Mouse (Mus musculus): ENCODE data around the gene Hes6.
A peak's percentile ranks its signal among the peaks of the same experiment; 100 is the strongest.

Gene Hes6

DNA sequence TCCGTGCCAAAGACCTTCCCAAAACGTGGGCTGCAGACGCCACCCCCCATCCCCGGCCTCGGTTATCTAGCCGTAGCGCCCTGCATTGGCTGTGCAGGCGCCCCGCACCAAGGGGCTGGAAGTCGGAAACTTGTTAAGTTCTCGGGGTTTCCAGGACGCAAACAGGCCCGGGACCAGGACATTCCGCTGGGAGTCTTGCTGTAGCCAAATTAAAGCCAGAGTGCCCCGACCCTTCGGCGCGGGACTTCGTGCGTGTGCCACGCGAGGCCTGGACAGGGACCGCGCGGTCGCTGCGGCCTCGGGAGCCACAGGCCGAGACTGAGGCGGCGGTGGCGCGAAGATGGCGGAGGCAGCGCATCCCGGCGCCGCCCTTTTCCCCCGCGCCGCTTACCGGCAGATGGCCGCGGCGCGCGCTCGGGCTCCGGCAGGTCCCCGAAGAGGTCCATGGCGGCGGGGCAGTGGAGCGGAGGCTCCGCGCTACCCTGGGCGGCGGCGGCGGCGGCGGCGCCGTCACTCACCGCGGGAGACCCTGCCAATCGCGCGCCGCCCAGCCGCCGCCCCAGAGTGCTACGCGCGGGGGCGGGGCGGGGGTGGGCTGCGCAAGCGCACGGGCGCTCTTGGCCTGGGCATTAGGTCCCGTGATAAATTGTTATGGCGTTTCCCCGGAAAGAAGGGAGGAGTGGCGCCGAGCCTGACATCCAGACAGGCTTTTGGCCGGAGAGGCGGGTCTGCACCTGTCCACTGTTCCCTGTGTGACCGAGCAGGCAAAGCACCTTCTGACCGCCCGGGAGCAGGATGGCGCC is 15.4 kb downstream of the Hes6 start, which contains the start of gene Ilkap:
Ilkap (minus strand) TSS at position 556 of the 803 bp plus-strand sequence.
- peak; percentile 87 for DNase-seq

DNA sequence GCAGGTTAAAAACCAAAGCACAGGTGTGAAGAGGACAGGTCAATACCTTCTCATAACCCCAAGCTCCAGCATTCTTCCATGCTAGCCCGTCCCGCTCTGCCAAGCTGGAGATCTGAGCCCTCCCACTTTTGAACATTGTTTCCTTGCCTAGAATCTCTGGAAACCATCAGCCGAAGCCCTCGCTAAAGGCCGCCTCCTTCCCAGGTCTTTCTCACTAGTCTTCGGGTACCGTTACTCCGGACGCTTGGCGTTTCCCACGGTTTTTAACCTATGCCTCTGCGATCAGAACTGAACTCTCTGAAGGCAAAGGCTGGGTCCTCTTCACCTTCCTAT is 15.9 kb downstream of the Hes6 start:
- DNase-seq = no peak

DNA sequence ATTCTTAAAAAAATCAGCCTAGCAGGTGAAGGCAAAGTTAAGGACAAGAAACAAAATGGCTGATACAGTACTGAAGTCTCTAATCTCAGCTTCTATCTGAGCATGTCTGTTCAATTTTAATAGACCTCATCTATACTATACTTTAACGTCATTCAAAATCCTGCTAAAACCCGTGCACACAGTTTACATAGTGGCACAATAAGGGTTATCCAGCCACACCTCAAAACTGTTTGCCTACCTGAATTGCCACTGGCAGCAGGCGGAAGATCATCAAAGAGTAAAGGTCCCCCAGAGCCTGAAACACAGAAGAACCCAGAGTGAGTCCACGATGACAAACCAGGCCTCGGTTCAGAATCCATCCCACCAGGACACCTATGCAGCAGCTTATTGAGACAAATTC is 23.5 kb downstream of the Hes6 start:
- no peak for DNase-seq

DNA sequence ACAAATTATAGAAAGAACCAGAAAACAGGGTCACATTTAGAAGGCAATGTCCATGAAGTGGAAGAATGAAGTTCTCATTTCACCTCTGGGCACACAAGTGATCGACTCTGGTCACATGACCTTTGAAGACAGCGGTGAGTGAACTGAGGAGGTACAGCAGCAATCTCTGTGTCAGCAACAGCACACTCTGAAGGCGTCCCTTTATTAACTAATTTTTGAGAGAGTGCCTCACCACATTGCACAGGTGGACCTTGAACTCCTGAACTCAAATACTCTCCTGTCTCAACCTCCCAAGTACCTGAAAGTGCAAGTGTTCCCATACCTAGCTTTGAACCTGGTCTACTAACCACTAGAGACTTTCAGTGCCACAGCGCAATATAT is 32.8 kb downstream of the Hes6 start:
- peak; percentile 21 for DNase-seq

DNA sequence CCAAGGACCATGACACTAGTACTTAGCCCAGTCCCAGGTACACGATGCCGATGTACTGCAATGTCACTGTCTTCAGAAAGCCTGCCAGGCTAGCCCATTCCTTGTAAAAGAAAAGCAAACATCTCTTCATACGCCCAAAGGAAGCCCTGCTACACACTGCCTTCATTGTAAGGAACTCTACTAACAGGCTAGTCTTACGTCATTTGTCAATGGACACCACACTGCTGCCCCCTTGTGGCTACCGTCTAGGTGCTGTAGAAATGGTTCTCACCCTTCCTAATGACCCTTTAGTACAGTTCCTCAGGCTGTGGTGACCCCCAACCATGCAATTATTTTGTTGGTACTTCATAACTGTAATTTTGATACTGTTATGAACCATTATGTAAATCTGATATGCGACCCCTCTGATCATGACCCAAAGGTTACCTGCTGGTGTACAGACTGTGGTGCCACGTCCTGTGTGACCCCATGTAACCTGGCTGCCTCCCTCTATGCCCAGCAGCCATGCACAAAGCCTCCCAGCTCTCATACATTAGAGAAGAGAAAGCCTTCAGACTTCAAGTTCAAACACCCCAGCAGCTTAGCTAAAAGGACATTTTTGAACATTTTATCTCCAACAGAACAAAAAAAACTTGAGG is 33.3 kb downstream of the Hes6 start:
- DNase-seq = peak; percentile 64

DNA sequence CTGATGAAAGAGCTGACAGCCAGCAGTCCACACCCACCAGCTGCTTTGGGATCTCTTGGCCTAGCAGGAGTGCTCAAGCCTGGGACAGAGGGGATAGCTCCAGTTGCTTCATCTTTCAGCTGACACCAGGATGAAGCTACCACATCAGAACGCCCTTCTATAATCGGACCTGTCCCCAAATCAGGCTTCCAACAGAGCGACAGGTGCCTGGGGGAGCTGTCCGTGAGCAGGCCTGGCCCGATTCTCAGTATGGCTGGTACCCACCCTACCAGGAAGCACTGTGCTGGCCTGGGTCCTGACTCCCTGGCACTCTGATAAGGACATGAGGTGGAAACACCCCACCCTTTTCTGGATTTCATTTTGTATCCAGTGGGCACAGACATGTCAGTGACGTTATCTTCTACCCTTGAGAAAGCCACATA is 40.4 kb downstream of the Hes6 start:
- DNase-seq = no peak

DNA sequence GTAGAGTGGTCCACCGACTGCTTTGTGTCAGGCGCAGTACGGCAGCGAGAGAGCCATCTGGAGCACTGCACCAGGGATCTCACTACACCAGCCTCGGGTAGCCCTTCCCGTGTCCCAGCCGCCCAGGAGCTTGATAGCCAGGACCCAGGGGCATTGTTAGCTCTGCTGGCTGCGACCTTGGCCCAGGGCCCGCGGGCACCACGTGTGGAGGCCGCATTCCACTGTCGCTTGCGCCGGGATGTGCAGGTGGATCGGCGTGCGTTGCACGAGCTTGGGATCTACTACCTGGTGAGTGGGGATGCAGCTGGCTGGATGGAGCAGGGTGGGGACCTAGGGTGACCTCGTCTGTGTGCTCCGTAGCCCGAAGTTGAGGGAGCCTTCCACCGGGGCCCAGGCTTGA is 43.8 kb downstream of the Hes6 start:
- no peak for DNase-seq

DNA sequence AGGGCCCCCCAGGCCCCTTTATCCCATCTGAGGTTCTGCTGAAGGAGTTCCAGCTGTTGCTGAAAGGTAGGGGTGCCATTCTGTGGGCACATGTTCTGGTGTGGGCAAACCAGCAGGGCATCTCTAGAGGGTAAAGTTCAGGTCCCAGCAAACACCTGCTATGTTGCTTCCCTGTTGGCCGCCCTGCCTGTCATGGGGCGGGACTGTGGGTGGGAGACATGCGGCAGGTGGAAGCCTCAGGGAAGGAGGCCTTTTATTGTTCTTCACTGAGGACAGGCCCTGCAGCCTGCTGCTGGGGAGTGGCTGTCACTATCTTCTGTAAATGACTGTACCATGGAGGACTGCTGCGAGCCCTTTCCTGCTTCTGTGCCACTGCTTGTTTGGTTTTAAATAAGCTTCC is 44.4 kb downstream of the Hes6 start:
- no peak for DNase-seq

DNA sequence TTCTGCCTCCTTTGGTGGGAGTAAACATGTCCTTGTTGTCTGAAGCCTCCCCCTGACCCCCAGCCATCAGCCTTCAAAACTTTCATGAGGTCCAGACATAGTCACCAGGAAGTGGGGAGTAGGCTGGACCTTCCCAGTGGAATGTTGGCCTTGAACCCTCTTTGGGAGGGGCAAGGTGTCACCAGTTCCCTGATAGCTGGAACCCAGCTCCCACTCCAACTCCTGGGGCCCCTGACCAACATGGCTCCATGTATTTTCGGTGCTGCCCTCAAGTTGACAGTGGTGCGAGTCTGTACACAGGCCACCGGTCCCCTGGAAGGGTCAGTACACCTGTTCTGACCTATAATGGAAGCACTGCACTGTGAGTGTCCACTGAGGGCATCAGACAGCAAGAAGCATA is 46.5 kb downstream of the Hes6 start:
- no peak for DNase-seq

DNA sequence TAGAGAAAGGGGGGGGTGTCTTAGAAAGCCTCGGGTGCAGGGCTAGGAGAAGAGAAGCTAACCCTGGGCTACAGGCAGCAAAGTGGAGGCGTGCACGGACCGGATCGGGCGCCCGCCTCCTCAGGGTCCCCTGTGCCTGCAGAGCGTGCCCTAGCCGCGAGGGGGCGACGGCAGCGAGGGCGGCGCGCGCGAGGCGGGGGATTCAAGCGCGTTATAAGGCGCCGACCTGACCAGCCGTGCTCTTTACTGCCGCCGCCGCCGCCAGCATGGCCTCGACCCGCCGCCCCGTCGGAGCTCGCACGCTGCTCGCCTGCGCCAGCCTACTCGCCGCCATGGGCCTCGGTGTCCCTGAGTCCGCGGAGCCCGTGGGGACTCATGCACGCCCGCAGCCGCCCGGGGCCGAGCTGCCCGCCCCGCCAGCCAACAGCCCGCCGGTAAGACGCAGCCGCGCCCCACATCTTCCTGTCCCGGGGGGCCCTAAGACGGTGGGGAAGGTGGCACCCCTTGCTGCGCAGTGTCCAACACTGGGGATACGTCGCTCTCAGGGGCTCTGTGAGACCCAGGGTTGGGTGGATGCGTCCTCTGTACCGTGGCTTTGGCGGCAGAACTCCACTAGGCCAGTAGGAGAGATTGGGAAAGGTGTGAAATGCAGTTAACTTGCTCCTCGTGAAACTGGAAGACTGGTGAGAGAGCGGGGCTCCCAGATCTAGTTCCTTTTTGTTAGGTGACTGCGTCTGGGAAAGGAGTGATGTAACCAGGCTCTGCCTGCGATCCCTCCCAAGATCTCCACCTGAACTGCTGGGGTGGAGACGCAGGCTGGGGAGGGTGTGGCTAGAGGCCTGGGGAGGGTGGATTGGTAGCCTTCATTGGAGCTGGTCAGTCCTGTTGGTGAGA is 47.4 kb downstream of the Hes6 start, which contains the start of gene Erfe:
Erfe (plus strand) TSS at position 216 of the 894 bp plus-strand sequence.
- peak; percentile 49 for DNase-seq

DNA sequence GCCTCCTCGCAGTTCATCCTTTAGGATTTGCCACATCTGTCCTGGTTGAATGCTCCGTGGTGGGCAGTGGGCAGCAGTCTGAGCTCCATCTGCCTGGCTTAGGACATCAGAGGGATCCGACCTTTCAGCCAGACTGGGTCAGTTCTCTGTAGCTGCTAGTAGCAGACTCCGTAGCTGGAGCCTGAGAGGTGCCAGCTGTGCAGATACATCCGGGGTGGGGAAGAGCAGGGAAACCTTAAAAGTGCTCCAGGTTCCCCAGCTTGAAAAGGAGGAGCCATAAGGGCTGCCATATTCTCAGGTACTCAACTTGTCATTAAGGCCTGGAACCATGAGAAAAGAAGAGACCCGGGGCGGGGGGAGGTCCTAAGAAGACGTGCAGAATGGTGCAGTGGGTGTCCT is 48.0 kb downstream of the Hes6 start:
- no peak for DNase-seq

DNA sequence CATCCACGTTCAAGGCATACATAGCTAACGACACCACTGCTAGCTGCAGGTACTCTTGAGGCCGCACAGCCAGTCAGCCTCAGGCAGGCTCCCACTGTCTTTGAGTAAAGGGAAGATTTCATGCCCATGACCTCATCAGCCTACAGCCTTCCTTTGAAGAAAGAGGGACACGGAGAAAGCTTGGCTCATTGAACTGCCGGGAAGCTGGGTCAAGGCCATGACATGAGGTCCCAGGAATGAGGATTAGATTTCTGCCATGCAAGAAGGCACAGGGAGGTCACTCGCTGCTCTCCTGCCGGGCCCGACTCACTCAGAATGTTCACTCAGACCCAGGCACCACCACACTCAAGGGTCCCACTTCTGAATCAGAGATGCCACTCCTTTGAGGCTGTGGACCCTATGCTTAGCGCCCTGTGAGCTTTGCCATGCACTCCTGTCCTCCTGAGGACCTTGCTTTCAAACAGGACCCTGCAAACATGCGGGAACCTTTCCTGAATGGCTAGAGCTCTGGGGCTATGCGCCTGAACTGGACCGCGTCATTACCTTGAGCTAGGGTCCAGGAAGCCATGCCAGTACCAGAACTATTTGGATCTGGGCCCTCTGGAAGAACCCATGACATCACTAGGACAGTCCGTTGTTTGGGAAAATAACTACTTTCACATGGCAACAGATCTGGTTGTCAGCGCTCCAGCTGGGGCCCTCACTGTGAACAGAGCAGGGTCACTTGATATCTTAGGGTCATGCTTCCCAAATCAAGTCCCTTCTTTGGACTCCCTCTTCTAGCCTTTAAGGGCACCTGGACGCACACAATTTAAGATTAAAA is 48.8 kb downstream of the Hes6 start:
- DNase-seq = no peak

DNA sequence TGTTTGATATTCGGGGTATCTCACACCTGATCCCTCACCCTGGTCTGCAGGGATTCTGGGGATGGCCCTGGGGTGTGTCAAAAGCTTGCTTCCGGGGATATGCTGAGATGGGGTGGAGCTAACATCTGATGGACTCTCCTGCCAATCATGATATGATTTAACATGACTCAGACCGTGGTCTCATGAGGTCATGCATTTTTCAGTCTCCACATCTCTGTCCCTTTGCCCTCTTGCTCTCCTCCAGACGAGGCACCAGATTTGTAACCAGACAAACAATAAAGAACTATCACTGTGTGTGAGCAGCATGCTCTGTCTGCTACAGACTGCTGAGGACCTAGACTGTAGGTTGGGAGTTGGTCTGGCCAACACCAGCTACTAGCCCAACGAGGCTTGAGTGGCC is 51.7 kb downstream of the Hes6 start:
- no peak for DNase-seq

Measured in kidney, adult 11 months (tissue).